Mouse (Mus musculus) ovary, postnatal 36 days (tissue): Measurements from ENCODE around the gene Zbtb11.
"Not testable (repeated sequence)": the region's sequence is repeated elsewhere in the genome, so short reads cannot be mapped to it uniquely, and the experiment has no call there.

ENCODE experiments used
- DNase-seq: peaks from one replicate; pipeline ENCODE4 v3.0.0; 2022; ENCODE audit warnings: low spot score, mixed read lengths

Gene Zbtb11

GRCm38 (mm10) chr16:55973431-55974255 is at the start of gene Zbtb11:
TSS of gene Zbtb11 (plus strand) at chr16:55973883.
- peak; percentile 99 for DNase-seq

GRCm38 (mm10) chr16:55924010-55924409 is 49.7 kb upstream of the Zbtb11 start:
- no peak for DNase-seq

- peak; percentile 48 for DNase-seq
Observed at GRCm38 (mm10) chr16:55933681-55934343, 39.9 kb upstream of the Zbtb11 start.

- DNase-seq = peak; percentile 83
Observed at GRCm38 (mm10) chr16:55934453-55935037, 39.1 kb upstream of the Zbtb11 start, which contains the start of gene Cep97. TSS of gene Cep97 (minus strand) at chr16:55934855.

GRCm38 (mm10) chr16:55938761-55939160 is 34.9 kb upstream of the Zbtb11 start:
- no peak for DNase-seq

- no peak for DNase-seq
Observed at GRCm38 (mm10) chr16:55939703-55940102, 34.0 kb upstream of the Zbtb11 start.

- DNase-seq = no peak
Observed at GRCm38 (mm10) chr16:55940781-55941180, 32.9 kb upstream of the Zbtb11 start.

- DNase-seq = no peak
Observed at GRCm38 (mm10) chr16:55947266-55947665, 26.4 kb upstream of the Zbtb11 start.

- DNase-seq = not testable (repeated sequence)
Observed at GRCm38 (mm10) chr16:55947876-55948410, 25.7 kb upstream of the Zbtb11 start.

- DNase-seq = no peak
Observed at GRCm38 (mm10) chr16:55948963-55949362, 24.7 kb upstream of the Zbtb11 start.

GRCm38 (mm10) chr16:55950462-55950861 is 23.2 kb upstream of the Zbtb11 start:
- DNase-seq = no peak

- DNase-seq = peak; percentile 23
Observed at GRCm38 (mm10) chr16:55950946-55951678, 22.6 kb upstream of the Zbtb11 start.

GRCm38 (mm10) chr16:55951679-55952327 is 21.9 kb upstream of the Zbtb11 start:
- DNase-seq = no peak

- DNase-seq = no peak
Observed at GRCm38 (mm10) chr16:55952771-55953170, 20.9 kb upstream of the Zbtb11 start.

GRCm38 (mm10) chr16:55954196-55954595 is 19.5 kb upstream of the Zbtb11 start:
- DNase-seq = not testable (repeated sequence)

GRCm38 (mm10) chr16:55963068-55963467 is 10.6 kb upstream of the Zbtb11 start:
- not testable (repeated sequence) for DNase-seq

- DNase-seq = no peak
Observed at GRCm38 (mm10) chr16:55964126-55964949, 9.3 kb upstream of the Zbtb11 start.

- peak; percentile 91 for DNase-seq
Observed at GRCm38 (mm10) chr16:55966212-55966871, 7.3 kb upstream of the Zbtb11 start, which contains the start of gene Rpl24. TSS of gene Rpl24 (plus strand) at chr16:55966275.

- DNase-seq = no peak
Observed at GRCm38 (mm10) chr16:55967221-55967620, 6.5 kb upstream of the Zbtb11 start.

- peak; percentile 38 for DNase-seq
Observed at GRCm38 (mm10) chr16:55969147-55969546, 4.5 kb upstream of the Zbtb11 start.
